Mouse (Mus musculus) G1E (cell line): ENCODE measurements around the gene Ptprq. TPM values are rescaled to one million over a fixed set of nuclear protein-coding genes. Genes with fewer than 3 reads are reported as not detected.

ENCODE experiments used
- ATAC-seq: 2 replicates; pipeline ENCODE4 v1.8.0; 2016; ENCODE audit warnings: mild to moderate bottlenecking; ENCODE audit not compliant: insufficient number of reproducible peaks, poor library complexity, low FRiP score, severe bottlenecking; ENCODE audit errors: extremely low read depth
- DNase-seq: peaks from one replicate; pipeline ENCODE4 v3.0.0; 2012; ENCODE audit warnings: low spot score
- H3K27me3 ChIP-seq: 2 replicates; pipeline ENCODE4 v1.6.1; 2012; ENCODE audit warnings: mild to moderate bottlenecking, low read length, inconsistent platforms; ENCODE audit not compliant: insufficient read depth
- H3K36me3 ChIP-seq: replicated peaks from 2 replicates; pipeline ENCODE3; 2012; ENCODE audit warnings: mild to moderate bottlenecking, inconsistent platforms
- H3K4me1 ChIP-seq: 2 replicates; pipeline ENCODE4 v1.6.1; 2012; ENCODE audit warnings: low read depth, low read length, inconsistent platforms, mixed read lengths; ENCODE audit not compliant: insufficient read depth
- H3K4me3 ChIP-seq: 2 replicates; pipeline ENCODE4 v1.5.1; 2012; ENCODE audit warnings: low read depth, mild to moderate bottlenecking, inconsistent platforms, low read length, moderate library complexity, mixed read lengths
- H3K9me3 ChIP-seq: replicated peaks from 2 replicates; pipeline ENCODE4 v1.6.1; 2012; ENCODE audit warnings: inconsistent platforms
- CTCF ChIP-seq: IDR thresholded peaks from 2 replicates; pipeline ENCODE4 v1.5.1; 2012; ENCODE audit warnings: low read depth, low read length, inconsistent platforms, mixed read lengths
- GATA1 ChIP-seq: IDR thresholded peaks from 2 replicates; pipeline ENCODE4 v1.6.1; 2012; ENCODE audit warnings: borderline replicate concordance, low read length, inconsistent platforms, mixed read lengths
- GATA2 ChIP-seq: IDR thresholded peaks from 2 replicates; pipeline ENCODE4 v1.6.1; 2012; ENCODE audit warnings: low read depth, low read length, inconsistent platforms, borderline replicate concordance
- POLR2AphosphoS5 ChIP-seq: IDR thresholded peaks from 2 replicates; pipeline ENCODE4 v1.6.1; 2012; ENCODE audit warnings: low read depth, low read length, inconsistent platforms; ENCODE audit not compliant: insufficient replicate concordance
- TAL1 ChIP-seq: conservative IDR thresholded peaks from 2 replicates; pipeline ENCODE4 v1.6.1; 2012; ENCODE audit warnings: low read depth, low read length, inconsistent platforms, mixed read lengths
- polyA plus RNA-seq: library from polyadenylated mRNA; stranded (reverse); fragments of >175 nt; gene quantifications from 2 replicates; pipeline ENCODE4 v1.2.3, GENCODE M21; 2012
- total RNA-seq, 2 experiments: library from RNA; stranded (forward) in 1 of 2; stranded (reverse) in 1 of 2; fragments of 200-1000 nt in 1 of 2; fragments of >200 nt in 1 of 2; fragmentation: Nextera tagmentation in 1 of 2; gene quantifications; 2 replicates each; pipeline ENCODE4 v1.2.3; 2014 to 2017

The Ptprq gene
- total and polyA plus RNA-seq, 3 experiments: 0.05 TPM; not detected in 2

GRCm38 (mm10) chr10:107467819-107468218, 252.0 kb downstream of the Ptprq start:
- Histone ChIP-seq H3K36me3 (no peaks in the 10 kb centered on the region), H3K4me1 (no peaks in the 10 kb centered on the region), H3K9me3 (0 out of 2 replicates have a peak, but pooled peaks cover 4% of the 10 kb centered on the region), H3K4me3 (no peak overlapping the region), H3K27me3 (no peaks in the 10 kb centered on the region)
- ATAC-seq (no peak), DNase-seq (no peak)
- TF ChIP-seq POLR2AphosphoS5 (no peak), GATA1 (no peak), CTCF (no peak), GATA2 (no peak), TAL1 (no peak)

Other genes with a start within 250 kb of the Ptprq start
- not detected in 2 replicates for gene Myf5, start 233.9 kb downstream of the Ptprq start, total RNA-seq (2014; fragmentation: Nextera tagmentation)
- not detected in 2 replicates for gene Myf5, start 233.9 kb downstream of the Ptprq start, total RNA-seq (2017)
- not detected in 2 replicates for gene Myf5, start 233.9 kb downstream of the Ptprq start, polyA plus RNA-seq
- gene Myf6, start 225.3 kb downstream of the Ptprq start, total RNA-seq (2014; fragmentation: Nextera tagmentation): not detected in 2 replicates
- gene Myf6, start 225.3 kb downstream of the Ptprq start, total RNA-seq (2017): not detected in 2 replicates
- not detected in 2 replicates for gene Myf6, start 225.3 kb downstream of the Ptprq start, polyA plus RNA-seq
- gene Otogl, start 192.1 kb upstream of the Ptprq start, total RNA-seq (2014; fragmentation: Nextera tagmentation): not detected in 2 replicates
- under 0.01 TPM in 2 replicates for gene Otogl, start 192.1 kb upstream of the Ptprq start, total RNA-seq (2017)
- not detected in 2 replicates for gene Otogl, start 192.1 kb upstream of the Ptprq start, polyA plus RNA-seq